8 mouse cellular contexts compared by ENCODE assay signal in genomic region chr13:55599566-55600540, GRCm38 (mm10). TPM values are rescaled to one million over a fixed set of nuclear protein-coding genes. Genes with fewer than 3 reads are reported as not detected.
DNase-seq lines count a peak whose midpoint lies in the region; ATAC-seq and TF ChIP-seq lines count a peak whose summit lies in the region.

Gene B4galt7 (plus strand): TSS chr13:55599896.

- peak within 1 kb of the TSS; percentile 66 for H3K4me2 ChIP-seq in forebrain, embryonic 13.5 days
- peak within 1 kb of the TSS; percentile 92 for H3K4me2 ChIP-seq in heart, postnatal 0 days (ENCODE audit: low read depth, low read length)
- peak within 1 kb of the TSS; percentile 92 for H3K4me2 ChIP-seq in liver, embryonic 16.5 days (ENCODE audit: low read depth, low read length)
- H3K4me2 ChIP-seq in neural tube, embryonic 12.5 days (replicated peaks) = peak within 1 kb of the TSS; percentile 68
- H3K4me2 ChIP-seq in stomach, postnatal 0 days (replicated peaks; ENCODE audit: low read depth) = peak within 1 kb of the TSS; percentile 84

- peaks cover 49% of the 10 kb centered on the region for H3K36me3 ChIP-seq in forebrain, embryonic 13.5 days (ENCODE audit: poor library complexity, severe bottlenecking)
- H3K36me3 ChIP-seq in heart, postnatal 0 days (replicated peaks; ENCODE audit: control insufficient read depth, insufficient read depth, low read length) = peaks cover 35% of the 10 kb centered on the region
- H3K36me3 ChIP-seq in liver, embryonic 16.5 days (ENCODE audit: control insufficient read depth, insufficient read depth) = peaks cover 22% of the 10 kb centered on the region
- peaks cover 46% of the 10 kb centered on the region for H3K36me3 ChIP-seq in neural tube, embryonic 12.5 days
- peaks cover 17% of the 10 kb centered on the region for H3K36me3 ChIP-seq in stomach, postnatal 0 days (ENCODE audit: control insufficient read depth, insufficient read depth, low read length)

- peaks cover 18% of the 10 kb centered on the region for H3K4me1 ChIP-seq in forebrain, embryonic 13.5 days
- H3K4me1 ChIP-seq in heart, postnatal 0 days (ENCODE audit: control insufficient read depth, insufficient read depth) = peaks cover 11% of the 10 kb centered on the region
- H3K4me1 ChIP-seq in liver, embryonic 16.5 days (ENCODE audit: control insufficient read depth, low read depth, low read length) = peaks cover 11% of the 10 kb centered on the region
- H3K4me1 ChIP-seq in neural tube, embryonic 12.5 days = peaks cover 11% of the 10 kb centered on the region
- no peaks in the 10 kb centered on the region; the same call in 1 of the 2 replicates for H3K4me1 ChIP-seq in stomach, postnatal 0 days (replicated peaks; ENCODE audit: control insufficient read depth, insufficient read depth)

- H3K27me3 ChIP-seq in forebrain, embryonic 13.5 days = no peaks in the 10 kb centered on the region
- no peaks in the 10 kb centered on the region for H3K27me3 ChIP-seq in heart, postnatal 0 days (ENCODE audit: control insufficient read depth, insufficient read depth, low read length)
- no peaks in the 10 kb centered on the region for H3K27me3 ChIP-seq in liver, embryonic 16.5 days (ENCODE audit: control insufficient read depth, insufficient read depth, low read depth, low read length)
- no peaks in the 10 kb centered on the region for H3K27me3 ChIP-seq in neural tube, embryonic 12.5 days (replicated peaks)
- no peaks in the 10 kb centered on the region for H3K27me3 ChIP-seq in stomach, postnatal 0 days (ENCODE audit: control insufficient read depth, insufficient read depth, low read length)

- peak; percentile 89 for ATAC-seq in forebrain, embryonic 13.5 days
- peak; percentile 91 for ATAC-seq in heart, postnatal 0 days (ENCODE audit: insufficient read depth, low read depth)
- ATAC-seq in liver, embryonic 16.5 days (ENCODE audit: low read depth) = peak; percentile 92
- ATAC-seq in neural tube, embryonic 12.5 days (ENCODE audit: low FRiP score, low read depth) = peak; percentile 85
- peak; percentile 88 for ATAC-seq in stomach, postnatal 0 days (ENCODE audit: low FRiP score, low TSS enrichment)

- H3K9me3 ChIP-seq in forebrain, embryonic 13.5 days (replicated peaks) = no peaks in the 10 kb centered on the region
- no peaks in the 10 kb centered on the region for H3K9me3 ChIP-seq in heart, postnatal 0 days (replicated peaks; ENCODE audit: control insufficient read depth, low read length)
- no peaks in the 10 kb centered on the region for H3K9me3 ChIP-seq in liver, embryonic 16.5 days (replicated peaks; ENCODE audit: control insufficient read depth, low read length)
- no peaks in the 10 kb centered on the region for H3K9me3 ChIP-seq in neural tube, embryonic 12.5 days
- H3K9me3 ChIP-seq in stomach, postnatal 0 days (ENCODE audit: control insufficient read depth, low read length) = no peaks in the 10 kb centered on the region

- peak; percentile 49 to 62 for DNase-seq in CD8-positive naive resting alpha-beta T cell, adult 2 months (ENCODE audit: low read depth in 2 of 2, low spot score in 2 of 2)
- peak; percentile 63 for DNase-seq in c-Kit-positive CD71-positive TER-119-negative erythroid progenitor cells, embryonic 14.5 days (ENCODE audit: low read depth)
- DNase-seq in heart, postnatal 0 days (ENCODE audit: low spot score) = peak; percentile 74
- DNase-seq in kidney, postnatal 4 days = peak; percentile 92 to 94
- peak; percentile 92 for DNase-seq in stomach, postnatal 0 days (ENCODE audit: low spot score)

- H3K27ac ChIP-seq in forebrain, embryonic 13.5 days = peak within 1 kb of the TSS; percentile 52; the same call in 1 of the 2 replicates
- H3K27ac ChIP-seq in heart, postnatal 0 days (ENCODE audit: low read depth) = peak within 1 kb of the TSS; percentile 68
- peak within 1 kb of the TSS; percentile 56 for H3K27ac ChIP-seq in liver, embryonic 16.5 days (ENCODE audit: low read length)
- peak within 1 kb of the TSS; percentile 11; the same call in 1 of the 2 replicates for H3K27ac ChIP-seq in neural tube, embryonic 12.5 days
- H3K27ac ChIP-seq in stomach, postnatal 0 days (replicated peaks) = peak within 1 kb of the TSS; percentile 53; the same call in 1 of the 2 replicates

- H3K9ac ChIP-seq in forebrain, embryonic 13.5 days = peak within 1 kb of the TSS; percentile 90
- peak within 1 kb of the TSS; percentile 80 for H3K9ac ChIP-seq in heart, postnatal 0 days (replicated peaks; ENCODE audit: low read depth, low read length)
- H3K9ac ChIP-seq in liver, embryonic 16.5 days (ENCODE audit: low read depth, low read length) = peak within 1 kb of the TSS; percentile 87
- H3K9ac ChIP-seq in neural tube, embryonic 12.5 days = peak within 1 kb of the TSS; percentile 83
- H3K9ac ChIP-seq in stomach, postnatal 0 days (ENCODE audit: low read length) = peak within 1 kb of the TSS; percentile 89

- no peak for TF ChIP-seq EP300 in heart, postnatal 0 days (IDR thresholded peaks at IDR 0.05; ENCODE audit: low read depth)
- no peak for TF ChIP-seq EP300 in stomach, postnatal 0 days (optimal IDR thresholded peaks at IDR 0.05)

- peak within 1 kb of the TSS; percentile 77 for H3K4me3 ChIP-seq in forebrain, embryonic 13.5 days
- H3K4me3 ChIP-seq in heart, postnatal 0 days (ENCODE audit: low read depth, low read length) = peak within 1 kb of the TSS; percentile 88
- H3K4me3 ChIP-seq in liver, embryonic 16.5 days (ENCODE audit: low read depth, low read length) = peak within 1 kb of the TSS; percentile 94
- H3K4me3 ChIP-seq in neural tube, embryonic 12.5 days = peak within 1 kb of the TSS; percentile 77
- H3K4me3 ChIP-seq in stomach, postnatal 0 days (ENCODE audit: low read depth, low read length) = peak within 1 kb of the TSS; percentile 71

- 10% methylated on average over 48 of the region's 51 CpGs for WGBS in forebrain, embryonic 13.5 days
- WGBS in heart, postnatal 0 days = 8% methylated on average over 50 of the region's 51 CpGs
- WGBS in liver, embryonic 16.5 days (ENCODE audit: insufficient replicate concordance) = 6% methylated on average over 51 of the region's 51 CpGs
- WGBS in neural tube, embryonic 12.5 days = 9% methylated on average over 51 of the region's 51 CpGs
- WGBS in stomach, postnatal 0 days = 7% methylated on average over 48 of the region's 51 CpGs

- no peak for TF ChIP-seq CTCF in heart, postnatal 0 days (IDR thresholded peaks at IDR 0.05; ENCODE audit: low read depth)
- peak; percentile 11; the same call in 1 of the 2 replicates for TF ChIP-seq CTCF in stomach, postnatal 0 days (IDR thresholded peaks at IDR 0.05; ENCODE audit: low read depth)

RNA-seq across cellular contexts. Expression of gene B4galt7, which starts in this region (rescaled TPM):
- 34.7 and 35.8 TPM in 2 replicates for polyA plus RNA-seq in forebrain, embryonic 13.5 days (2015; fragmentation: Nextera tagmentation; extraction: Ambion mirVana)
- 24.5 and 37.6 TPM in 2 replicates for total RNA-seq in heart, postnatal 0 days (2014; rRNA removed; ENCODE audit: low replicate concordance)
- polyA plus RNA-seq in heart, postnatal 0 days (2015; fragmentation: Nextera tagmentation; extraction: Ambion mirVana) = 15.7 and 17.3 TPM in 2 replicates
- 5.7 and 6.5 TPM in 2 replicates for polyA plus RNA-seq in liver, embryonic 16.5 days (2015; fragmentation: Nextera tagmentation; extraction: Ambion mirVana)
- polyA plus RNA-seq in neural tube, embryonic 12.5 days (2016; fragmentation: Nextera tagmentation; extraction: Ambion mirVana) = 42.4 and 44.3 TPM in 2 replicates
- polyA plus RNA-seq in stomach, postnatal 0 days (2015; fragmentation: Nextera tagmentation; extraction: Ambion mirVana) = 15.9 and 16.0 TPM in 2 replicates

Comparison
In these comparisons a context has a peak if more than half of its experiments do, and no peak if none do; other contexts are left out.
1. Peak in every context shown above with its lines: DNase-seq, ATAC-seq, H3K4me3 ChIP-seq and H3K27ac ChIP-seq.
2. H3K27ac ChIP-seq: peak in every context shown above with its lines; median percentile 68 in heart, postnatal 0 days; 56 in liver, embryonic 16.5 days; 53 in stomach, postnatal 0 days; 52 in forebrain, embryonic 13.5 days; 11 in neural tube, embryonic 12.5 days.